Mouse (Mus musculus) intestine, embryonic 16.5 days (tissue): ENCODE measurements around the gene Anp32e. TPM values are rescaled to one million over a fixed set of nuclear protein-coding genes. Genes with fewer than 3 reads are reported as not detected.
"Not testable (repeated sequence)": the region's sequence is repeated elsewhere in the genome, so short reads cannot be mapped to it uniquely, and the experiment has no call there.

ENCODE experiments used
- ATAC-seq: fragments of 200-750 bp; cut with Nextera tagmentation; 2 replicates; pipeline ENCODE4 v1.8.0; 2017; ENCODE audit warnings: moderate TSS enrichment, moderate library complexity
- H3K27ac ChIP-seq: fragments of 300-500 bp; sonication (generic); 2 replicates; pipeline ENCODE4 v1.5.1; 2014; ENCODE audit warnings: mild to moderate bottlenecking, low read length
- H3K27me3 ChIP-seq: fragments of 300-500 bp; sonication (generic); replicated peaks from 2 replicates; pipeline ENCODE4 v1.6.1; 2014; ENCODE audit warnings: low read length, control low read depth, mixed read lengths; ENCODE audit not compliant: control insufficient read depth, insufficient read depth
- H3K36me3 ChIP-seq: fragments of 300-500 bp; sonication (generic); 2 replicates; pipeline ENCODE4 v1.6.1; 2014; ENCODE audit warnings: low read length, control low read depth; ENCODE audit not compliant: control insufficient read depth, insufficient read depth
- H3K4me1 ChIP-seq: fragments of 300-500 bp; sonication (generic); 2 replicates; pipeline ENCODE4 v1.6.1; 2014; ENCODE audit warnings: low read length, control low read depth, mixed read lengths; ENCODE audit not compliant: control insufficient read depth, insufficient read depth
- H3K4me2 ChIP-seq: fragments of 300-500 bp; sonication (generic); 2 replicates; pipeline ENCODE4 v1.6.1; 2014; ENCODE audit warnings: low read depth, low read length, control low read depth
- H3K4me3 ChIP-seq: fragments of 300-500 bp; sonication (generic); 2 replicates; pipeline ENCODE4 v1.5.1; 2014; ENCODE audit warnings: mild to moderate bottlenecking, low read length
- H3K9ac ChIP-seq: fragments of 300-500 bp; sonication (generic); 2 replicates; pipeline ENCODE4 v1.6.1; 2014; ENCODE audit warnings: low read depth, low read length
- H3K9me3 ChIP-seq: fragments of 300-500 bp; sonication (generic); 2 replicates; pipeline ENCODE4 v1.6.1; 2016; ENCODE audit warnings: low read length, control low read depth; ENCODE audit not compliant: control insufficient read depth
- WGBS: fragments of 180-500 bp; shearing (Covaris S2); extraction: QIAGEN DNeasy Blood & Tissue Kit; methylation state at CpG from one replicate; pipeline ENCODE4 v1.1.7; 2014; 5-methylcytosine and 5-hydroxymethylcytosine counted together
- polyA plus RNA-seq: library from polyadenylated mRNA; unstranded; fragments of >200 nt; fragmentation: Nextera tagmentation; extraction: Ambion mirVana; gene quantifications from 2 replicates; pipeline ENCODE4 v1.2.1, GENCODE M21; 2015

Gene Anp32e
- polyA plus RNA-seq, 1 experiment from 2014 or later, result 150 TPM

- WGBS, result 40% methylated on average over 11 of the region's 11 CpGs
- H3K36me3 ChIP-seq, result no peaks in the 10 kb centered on the region
- ATAC-seq, result no peak
- H3K4me1 ChIP-seq, result peaks cover 23% of the 10 kb centered on the region
- H3K27ac ChIP-seq, result peak overlapping the region; percentile 85
- peak overlapping the region; percentile 50 for H3K4me2 ChIP-seq
- H3K9ac ChIP-seq, result peak overlapping the region; percentile 59
- no peaks in the 10 kb centered on the region for H3K27me3 ChIP-seq
- H3K4me3 ChIP-seq, result peak overlapping the region; percentile 35
- no peaks in the 10 kb centered on the region for H3K9me3 ChIP-seq
Observed at GRCm38 (mm10) chr3:95892066-95893052, 36.7 kb upstream of the Anp32e start.

DNA sequence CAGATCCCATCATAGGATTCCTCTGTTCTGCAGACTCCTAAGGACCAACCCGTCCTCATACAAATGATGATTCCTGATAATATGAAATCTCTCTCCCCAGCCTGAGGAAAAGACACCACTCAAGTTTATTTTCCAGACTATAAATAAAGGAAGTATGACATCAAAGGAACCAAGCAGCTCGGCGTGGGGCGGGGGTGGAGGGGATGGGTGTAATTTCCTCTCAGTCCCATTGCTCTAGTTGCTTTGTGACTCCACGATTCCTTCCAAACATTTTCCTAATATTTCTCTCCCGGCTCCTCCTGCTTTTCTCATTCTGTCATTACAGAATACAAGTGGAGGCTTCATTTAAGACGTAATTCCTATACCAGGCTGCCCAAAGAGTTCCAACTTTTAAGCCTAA lies 35.9 kb upstream of the Anp32e start:
- Histone ChIP-seq H3K4me2 (peak overlapping the region; percentile 62), H3K27ac (peak overlapping the region; percentile 85), H3K4me3 (peak overlapping the region; percentile 71), H3K4me1 (peaks cover 23% of the 10 kb centered on the region), H3K27me3 (no peaks in the 10 kb centered on the region), H3K9me3 (no peaks in the 10 kb centered on the region), H3K36me3 (no peaks in the 10 kb centered on the region), H3K9ac (peak overlapping the region; percentile 50; the same call in 1 of the 2 replicates)
- 17% methylated on average over 7 of the region's 7 CpGs for WGBS
- no peak for ATAC-seq

DNA sequence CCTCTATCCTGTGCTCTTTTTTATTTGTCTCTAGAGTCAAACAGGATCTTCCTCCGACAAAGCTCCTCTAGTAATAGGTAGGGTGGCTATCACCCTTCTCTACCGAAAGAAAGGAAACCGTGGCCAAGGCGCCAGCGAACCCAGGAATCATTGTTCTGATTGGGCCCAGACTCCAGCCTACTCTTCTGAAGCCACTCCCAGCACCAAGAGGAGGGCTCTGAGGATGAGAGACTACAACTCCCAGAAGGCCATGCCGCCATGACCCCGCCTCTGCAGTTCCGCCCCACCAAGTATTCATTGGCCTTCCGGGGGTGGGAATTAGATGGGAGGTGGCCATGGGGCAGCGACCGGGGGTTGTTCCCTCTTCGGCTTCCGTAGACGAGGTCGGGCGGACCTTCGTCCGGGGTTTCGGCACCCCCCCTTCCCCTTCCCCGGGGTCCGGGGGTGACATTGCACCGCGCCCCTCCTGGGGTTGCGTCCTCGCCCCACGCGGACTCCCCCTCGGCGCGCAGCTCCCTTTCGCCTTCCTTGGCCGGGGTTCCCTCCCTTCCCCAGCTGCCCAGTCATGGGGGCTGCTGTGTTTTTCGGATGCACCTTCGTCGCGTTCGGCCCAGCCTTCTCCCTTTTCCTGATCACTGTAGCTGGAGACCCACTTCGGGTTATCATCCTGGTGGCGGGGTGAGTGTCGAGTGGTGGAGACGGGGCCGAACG lies 35.3 kb upstream of the Anp32e start, which contains the start of gene Aph1a:
Aph1a (plus strand) TSS at position 364 of the 711 bp plus-strand sequence.
- ATAC-seq, result peak; percentile 98
- Histone ChIP-seq H3K9ac (peak within 1 kb of the TSS; percentile 82), H3K4me1 (peaks cover 23% of the 10 kb centered on the region), H3K4me2 (peak within 1 kb of the TSS; percentile 64), H3K27ac (peak within 1 kb of the TSS; percentile 85), H3K4me3 (peak within 1 kb of the TSS; percentile 71)
- not testable (repeated sequence) for H3K36me3 ChIP-seq, H3K9me3 ChIP-seq, H3K27me3 ChIP-seq
- WGBS, result under 1% methylated on average over 25 of the region's 43 CpGs

- WGBS, result 8% methylated on average over 16 of the region's 16 CpGs
- H3K4me2 ChIP-seq, result peak overlapping the region; percentile 64
- H3K4me3 ChIP-seq, result peak overlapping the region; percentile 71
- peaks cover 23% of the 10 kb centered on the region for H3K4me1 ChIP-seq
- no peaks in the 10 kb centered on the region for H3K9me3 ChIP-seq
- peak overlapping the region; percentile 82 for H3K27ac ChIP-seq
- ATAC-seq, result peak; percentile 22
- H3K36me3 ChIP-seq, result no peaks in the 10 kb centered on the region
- peak overlapping the region; percentile 82 for H3K9ac ChIP-seq
- H3K27me3 ChIP-seq, result no peaks in the 10 kb centered on the region
Observed at GRCm38 (mm10) chr3:95894317-95895160, 34.5 kb upstream of the Anp32e start.

- H3K27ac ChIP-seq, H3K4me2 ChIP-seq, H3K9me3 ChIP-seq, H3K4me3 ChIP-seq, ATAC-seq, H3K9ac ChIP-seq, H3K36me3 ChIP-seq, H3K27me3 ChIP-seq: not testable (repeated sequence)
- H3K4me1 ChIP-seq, result peaks cover 23% of the 10 kb centered on the region
- 86% methylated on average over 7 of the region's 7 CpGs for WGBS
Observed at GRCm38 (mm10) chr3:95895501-95895900, 33.5 kb upstream of the Anp32e start.

- Histone ChIP-seq H3K9ac (no peak overlapping the region), H3K4me2 (no peak overlapping the region), H3K36me3 (no peaks in the 10 kb centered on the region), H3K4me1 (peaks cover 11% of the 10 kb centered on the region), H3K4me3 (no peak overlapping the region), H3K27ac (no peak overlapping the region), H3K27me3 (no peaks in the 10 kb centered on the region), H3K9me3 (no peaks in the 10 kb centered on the region)
- no peak for ATAC-seq
- 77% methylated on average over 13 of the region's 13 CpGs for WGBS
Observed at GRCm38 (mm10) chr3:95899800-95900524, 29.1 kb upstream of the Anp32e start.

GRCm38 (mm10) chr3:95901616-95902372 lies 27.3 kb upstream of the Anp32e start:
- WGBS, result 69% methylated on average over 9 of the region's 9 CpGs
- Histone ChIP-seq H3K9ac (no peak overlapping the region), H3K27me3 (no peaks in the 10 kb centered on the region), H3K4me2 (no peak overlapping the region), H3K4me1 (peaks cover 16% of the 10 kb centered on the region), H3K36me3 (no peaks in the 10 kb centered on the region), H3K9me3 (no peaks in the 10 kb centered on the region), H3K4me3 (no peak overlapping the region), H3K27ac (no peak overlapping the region)
- no peak for ATAC-seq

DNA sequence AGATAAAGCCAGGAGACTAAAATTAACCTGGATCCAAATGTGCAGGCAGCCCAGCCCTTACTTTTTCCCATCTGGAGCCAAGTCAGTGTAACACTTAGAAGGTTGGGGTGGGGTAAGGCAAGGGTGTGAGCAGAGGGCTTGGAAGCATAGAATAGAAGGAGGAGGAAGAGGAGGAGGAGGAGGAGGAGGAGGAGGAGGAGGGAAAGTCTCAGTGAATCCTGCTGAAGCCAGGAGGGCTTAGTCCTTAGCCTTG lies 26.7 kb upstream of the Anp32e start:
- Histone ChIP-seq H3K27me3 (no peaks in the 10 kb centered on the region), H3K9ac (no peak overlapping the region), H3K4me1 (peaks cover 19% of the 10 kb centered on the region), H3K4me3 (no peak overlapping the region), H3K36me3 (no peaks in the 10 kb centered on the region), H3K4me2 (no peak overlapping the region), H3K27ac (no peak overlapping the region), H3K9me3 (no peaks in the 10 kb centered on the region)
- no peak for ATAC-seq
